Mouse (Mus musculus): Measurements from ENCODE around the gene C1s1.
"Not testable (repeated sequence)": the region's sequence is repeated elsewhere in the genome, so short reads cannot be mapped to it uniquely, and the experiment has no call there.

Gene C1s1

DNA sequence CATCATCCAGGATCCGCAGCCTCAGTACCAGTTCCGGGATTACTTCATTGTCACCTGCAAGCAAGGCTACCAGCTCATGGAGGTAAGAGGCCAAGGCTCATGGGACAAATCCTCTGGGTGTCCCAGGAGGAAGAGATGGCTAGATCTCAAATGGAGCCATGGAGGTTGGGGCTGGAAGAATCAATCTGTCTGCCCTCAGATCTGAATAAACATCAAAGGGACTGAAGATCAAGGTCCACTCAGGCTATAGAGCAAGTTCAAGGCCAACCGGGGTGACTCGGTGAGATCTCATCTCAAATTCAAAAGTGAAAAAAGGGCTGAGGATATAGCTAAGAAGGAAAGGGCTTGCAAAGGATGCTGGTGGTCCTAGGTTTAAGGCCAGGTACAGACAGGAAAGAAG lies 24.4 kb downstream of the C1s1 start:
- DNase-seq (ENCODE audit: extremely low spot score, low read depth, low spot score), result not testable (repeated sequence)

GRCm38 (mm10) chr6:124512355-124512836 lies 29.8 kb downstream of the C1s1 start, which contains the start of gene C1ra:
Gene C1ra, plus strand, starts transcription at chr6:124512405.
- peak; percentile 52 for DNase-seq (ENCODE audit: extremely low spot score, low read depth, low spot score)

DNA sequence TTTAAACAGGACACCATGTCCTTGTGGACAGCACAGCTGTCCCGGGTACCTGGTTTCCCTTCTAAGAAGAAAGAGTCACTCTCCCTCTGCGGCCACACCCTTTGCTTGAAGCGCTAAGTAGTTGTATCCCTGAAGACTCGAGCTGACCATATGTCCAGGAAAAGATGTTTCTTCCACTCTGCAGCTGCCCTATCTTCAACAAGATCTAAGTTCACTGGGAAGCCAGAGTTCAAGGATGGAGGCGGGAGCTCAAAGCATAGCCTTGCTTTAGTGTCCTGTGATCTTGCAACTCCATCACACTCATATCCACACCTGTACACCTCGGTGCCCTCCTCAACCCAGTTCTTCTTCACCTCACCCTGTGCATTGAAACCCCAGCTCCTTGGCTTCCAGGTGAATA lies 30.2 kb downstream of the C1s1 start:
- DNase-seq (ENCODE audit: extremely low spot score, low read depth, low spot score), result no peak

- DNase-seq (ENCODE audit: extremely low spot score, low read depth, low spot score), result not testable (repeated sequence)
Observed at GRCm38 (mm10) chr6:124509192-124509591, 33.0 kb downstream of the C1s1 start.

DNA sequence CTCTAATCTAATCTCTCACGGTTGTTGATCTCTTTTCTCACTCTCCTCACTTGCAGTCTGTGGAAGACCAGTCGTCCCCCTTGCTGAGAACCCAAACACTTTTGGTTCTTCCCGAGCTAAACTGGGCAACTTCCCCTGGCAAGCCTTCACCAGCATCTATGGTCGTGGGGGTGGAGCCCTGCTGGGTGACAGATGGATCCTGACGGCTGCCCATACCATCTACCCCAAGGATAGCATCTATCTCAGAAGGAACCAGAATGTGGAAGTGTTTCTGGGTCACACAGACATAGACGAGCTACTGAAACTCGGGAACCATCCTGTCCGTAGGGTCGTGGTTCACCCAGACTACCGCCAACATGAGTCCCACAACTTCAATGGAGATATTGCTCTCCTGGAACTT lies 33.9 kb downstream of the C1s1 start:
- no peak for DNase-seq (ENCODE audit: extremely low spot score, low read depth, low spot score)

- DNase-seq (ENCODE audit: extremely low spot score, low read depth, low spot score), result no peak
Observed at GRCm38 (mm10) chr6:124506991-124507390, 35.2 kb downstream of the C1s1 start.

- DNase-seq (ENCODE audit: extremely low spot score, low read depth, low spot score), result no peak
Observed at GRCm38 (mm10) chr6:124505028-124505427, 37.1 kb downstream of the C1s1 start.

- no peak for DNase-seq (ENCODE audit: extremely low spot score, low read depth, low spot score)
Observed at GRCm38 (mm10) chr6:124502021-124502420, 40.1 kb downstream of the C1s1 start.

DNA sequence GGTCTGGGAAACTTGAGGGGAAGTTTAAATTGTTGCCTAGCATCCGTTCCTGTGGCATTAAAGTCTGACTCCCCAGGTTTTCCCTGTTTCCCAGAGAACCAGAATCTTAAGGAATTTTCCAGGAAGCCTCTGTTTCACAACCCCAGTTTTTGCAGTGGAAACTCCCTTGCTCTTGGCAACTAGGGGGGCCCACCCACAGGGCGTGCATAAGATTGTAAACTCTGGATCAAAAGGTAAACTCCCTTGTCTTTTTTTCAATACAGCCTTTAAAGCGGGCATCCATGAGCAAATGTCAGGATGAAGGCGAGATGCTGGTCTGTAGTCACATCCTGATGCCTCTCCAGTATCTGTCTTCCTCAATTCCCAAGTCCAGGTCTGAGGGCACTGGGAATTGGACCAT lies 40.7 kb downstream of the C1s1 start:
- DNase-seq (ENCODE audit: extremely low spot score, low read depth, low spot score), result no peak

GRCm38 (mm10) chr6:124499914-124500566 lies 42.1 kb downstream of the C1s1 start:
- no peak for DNase-seq (ENCODE audit: extremely low spot score, low read depth, low spot score)

- no peak for DNase-seq (ENCODE audit: extremely low spot score, low read depth, low spot score)
Observed at GRCm38 (mm10) chr6:124496054-124496453, 46.1 kb downstream of the C1s1 start.

DNA sequence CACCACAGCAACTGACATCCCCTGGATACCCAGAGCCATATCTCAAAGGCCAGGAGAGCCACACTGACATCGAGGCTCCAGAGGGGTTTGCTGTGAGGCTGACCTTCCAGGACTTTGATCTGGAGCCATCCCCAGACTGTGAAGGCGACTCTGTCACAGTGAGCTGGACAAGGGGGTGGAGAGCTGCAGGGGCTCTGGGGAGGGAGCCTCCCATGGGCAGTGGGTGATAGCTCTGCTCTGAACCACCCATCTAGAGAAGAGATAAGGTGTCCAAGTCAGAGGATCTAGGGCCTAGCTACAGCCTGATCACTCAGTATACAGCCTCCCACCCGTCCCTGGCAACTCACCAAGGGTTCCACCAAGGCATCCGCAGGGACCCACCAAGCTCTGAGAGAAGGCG lies 48.3 kb downstream of the C1s1 start:
- no peak for DNase-seq (ENCODE audit: extremely low spot score, low read depth, low spot score)

- DNase-seq (ENCODE audit: extremely low spot score, low read depth, low spot score), result peak; percentile 92
Observed at GRCm38 (mm10) chr6:124492842-124493561, 49.2 kb downstream of the C1s1 start, which contains the start of gene C1rl. Gene C1rl, plus strand, starts transcription at chr6:124493113.

DNA sequence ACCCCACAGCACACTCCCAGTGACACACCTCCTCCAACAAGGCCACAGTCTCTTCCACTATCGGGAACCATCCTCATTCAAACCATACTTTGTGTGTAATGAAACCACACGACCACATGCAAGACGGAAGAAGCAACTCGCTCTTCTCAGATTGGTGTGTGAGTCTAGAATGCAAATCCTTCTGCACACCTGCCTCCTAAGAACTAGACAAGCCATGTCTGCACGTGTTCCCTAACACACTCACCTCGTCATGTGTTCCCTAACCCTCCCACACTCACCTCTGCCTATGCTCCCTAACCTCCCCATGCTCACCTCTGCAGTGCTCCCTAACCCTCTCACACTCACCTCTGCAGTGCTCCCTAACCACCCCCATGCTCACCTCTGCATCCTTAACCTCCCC lies 50.7 kb downstream of the C1s1 start:
- no peak for DNase-seq (ENCODE audit: extremely low spot score, low read depth, low spot score)

DNA sequence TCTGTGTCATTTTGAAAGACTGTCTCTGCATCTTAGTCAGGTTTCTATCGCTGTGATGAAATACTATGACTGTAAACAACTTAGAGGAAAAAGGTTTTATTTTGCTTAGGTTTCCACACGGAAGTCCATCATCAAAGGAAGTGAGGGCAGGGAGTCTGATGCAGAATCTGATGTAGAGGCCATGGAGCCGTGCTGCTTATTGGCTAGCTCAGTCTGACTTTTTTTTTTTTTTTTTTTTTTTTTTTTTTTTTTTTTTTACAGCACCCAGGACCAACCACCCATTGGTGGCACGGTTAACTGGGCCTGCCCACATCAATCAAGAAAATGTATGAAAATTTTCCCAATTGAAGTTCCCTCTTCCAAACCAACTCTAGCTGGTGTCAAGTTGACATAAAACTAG lies 53.2 kb downstream of the C1s1 start:
- no peak for DNase-seq (ENCODE audit: extremely low spot score, low read depth, low spot score)

DNA sequence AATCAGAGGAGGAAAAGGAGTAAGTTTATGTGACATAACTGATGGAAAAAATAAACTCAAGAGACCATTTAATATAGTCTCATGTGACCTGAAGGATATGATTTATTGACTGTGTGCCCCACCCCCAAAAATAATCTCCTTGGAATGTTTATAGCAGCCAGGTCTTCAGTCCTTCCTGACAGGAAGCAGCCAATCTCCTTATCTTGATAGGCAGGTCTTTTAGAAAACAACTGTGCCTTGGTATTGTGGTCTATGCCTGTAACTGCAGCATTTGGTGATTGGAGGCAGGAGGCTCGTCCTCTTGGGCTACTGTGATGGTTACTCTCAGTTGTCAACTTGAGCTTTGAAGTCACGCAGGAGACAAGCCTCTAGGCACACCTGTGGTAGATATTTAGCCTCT lies 54.6 kb downstream of the C1s1 start:
- DNase-seq (ENCODE audit: extremely low spot score, low read depth, low spot score), result no peak

- no peak for DNase-seq (ENCODE audit: extremely low spot score, low read depth, low spot score)
Observed at GRCm38 (mm10) chr6:124485414-124486144, 56.6 kb downstream of the C1s1 start.

DNA sequence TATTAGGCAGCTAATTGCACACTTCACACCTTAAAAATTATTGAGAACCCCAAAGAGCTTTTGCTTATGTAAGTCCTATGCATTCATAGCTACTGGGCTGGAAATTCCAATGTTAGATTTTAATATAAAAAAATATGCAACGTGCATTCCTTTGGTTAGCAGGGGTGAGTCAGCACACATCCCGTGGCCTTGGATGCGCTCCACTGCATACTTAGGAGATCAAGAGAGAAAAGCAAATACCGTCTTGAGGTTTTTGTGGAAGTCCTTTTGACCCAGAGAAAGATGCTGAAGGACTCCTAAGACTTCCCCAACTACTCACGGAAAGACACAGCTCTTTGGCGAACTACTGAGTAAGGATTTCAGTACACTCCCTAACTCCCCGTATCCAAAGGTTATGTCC lies 57.3 kb downstream of the C1s1 start:
- DNase-seq (ENCODE audit: extremely low spot score, low read depth, low spot score), result no peak

DNA sequence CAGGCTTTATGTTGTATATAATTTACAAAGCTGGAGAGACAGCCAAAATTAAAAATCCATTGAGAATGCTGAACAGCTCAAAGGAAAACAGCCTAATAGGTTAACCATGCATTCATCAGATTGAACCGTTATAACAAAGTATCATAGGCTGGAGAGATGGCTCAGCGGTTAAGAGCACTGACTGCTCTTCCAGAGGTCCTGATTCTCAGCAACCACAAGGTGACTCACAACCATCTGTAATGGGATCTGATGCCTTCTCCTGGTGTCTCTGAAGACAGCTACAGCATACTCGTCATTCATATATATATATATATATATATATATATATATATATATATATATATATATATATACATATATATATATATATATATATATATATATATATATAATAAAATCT lies 58.3 kb downstream of the C1s1 start:
- DNase-seq (ENCODE audit: extremely low spot score, low read depth, low spot score), result not testable (repeated sequence)

- DNase-seq (ENCODE audit: extremely low spot score, low read depth, low spot score), result peak; percentile 18
Observed at GRCm38 (mm10) chr6:124481571-124481970, 60.6 kb downstream of the C1s1 start.
